Mouse (Mus musculus) intestine, embryonic 15.5 days (tissue): ENCODE measurements around the gene Gm10338. TPM values are rescaled to one million over a fixed set of nuclear protein-coding genes. Genes with fewer than 3 reads are reported as not detected.
A peak's percentile ranks its signal among the peaks of the same experiment; 100 is the strongest.
"Not testable (repeated sequence)": the region's sequence is repeated elsewhere in the genome, so short reads cannot be mapped to it uniquely, and the experiment has no call there.

Experiments
- ATAC-seq: fragments of 200-750 bp; cut with Nextera tagmentation; 2 replicates; pipeline ENCODE4 v1.8.0; 2017; ENCODE audit warnings: moderate TSS enrichment, moderate library complexity
- H3K27ac ChIP-seq: fragments of 300-500 bp; sonication (generic); 2 replicates; pipeline ENCODE4 v1.5.1; 2015; ENCODE audit warnings: mild to moderate bottlenecking, inconsistent platforms
- H3K27me3 ChIP-seq: fragments of 300-500 bp; sonication (generic); replicated peaks from 2 replicates; pipeline ENCODE4 v1.6.1; 2015; ENCODE audit warnings: inconsistent platforms
- H3K36me3 ChIP-seq: fragments of 300-500 bp; sonication (generic); 2 replicates; pipeline ENCODE4 v1.6.1; 2015; ENCODE audit warnings: inconsistent platforms
- H3K4me1 ChIP-seq: fragments of 300-500 bp; sonication (generic); replicated peaks from 2 replicates; pipeline ENCODE4 v1.6.1; 2015; ENCODE audit warnings: inconsistent platforms
- H3K4me2 ChIP-seq: fragments of 300-500 bp; sonication (generic); replicated peaks from 2 replicates; pipeline ENCODE4 v1.6.1; 2015; ENCODE audit warnings: mild to moderate bottlenecking, inconsistent platforms
- H3K4me3 ChIP-seq: fragments of 300-500 bp; sonication (generic); replicated peaks from 2 replicates; pipeline ENCODE4 v1.5.1; 2015; ENCODE audit warnings: inconsistent platforms
- H3K9ac ChIP-seq: fragments of 300-500 bp; sonication (generic); 2 replicates; pipeline ENCODE4 v1.6.1; 2015; ENCODE audit warnings: inconsistent platforms
- H3K9me3 ChIP-seq: fragments of 300-500 bp; sonication (generic); 2 replicates; pipeline ENCODE4 v1.6.1; 2016; ENCODE audit warnings: inconsistent platforms
- WGBS: fragments of 180-500 bp; shearing (Covaris S2); methylation state at CpG from one replicate; pipeline ENCODE4 v1.1.7; 2015; 5-methylcytosine and 5-hydroxymethylcytosine counted together
- polyA plus RNA-seq: library from polyadenylated mRNA; unstranded; fragments of >200 nt; fragmentation: Nextera tagmentation; extraction: Ambion mirVana; gene quantifications from 2 replicates; pipeline ENCODE4 v1.2.1, GENCODE M21; 2015

Gene Gm10338
- polyA plus RNA-seq = not detected in 2 replicates

- not testable (repeated sequence) for H3K9me3 ChIP-seq, ATAC-seq, H3K4me1 ChIP-seq, H3K4me3 ChIP-seq, H3K36me3 ChIP-seq, H3K27me3 ChIP-seq, H3K4me2 ChIP-seq, H3K27ac ChIP-seq, H3K9ac ChIP-seq
- no CpG with 5 or more reads among the region's 2 CpGs for WGBS
Measured at GRCm38 (mm10) chr14:7595492-7595891, at the start of gene Gm10338. TSS of gene Gm10338 (minus strand) at chr14:7595592.

- not testable (repeated sequence) for H3K36me3 ChIP-seq, H3K4me3 ChIP-seq, H3K4me1 ChIP-seq, H3K9ac ChIP-seq, H3K27me3 ChIP-seq, H3K9me3 ChIP-seq, H3K4me2 ChIP-seq, ATAC-seq, H3K27ac ChIP-seq
- no CpG with 5 or more reads among the region's 2 CpGs for WGBS
Measured at GRCm38 (mm10) chr14:7643872-7644271, 48.5 kb upstream of the Gm10338 start, which contains the start of gene Gm10128. TSS of gene Gm10128 (minus strand) at chr14:7643972.

GRCm38 (mm10) chr14:7568382-7568781 is 27.0 kb downstream of the Gm10338 start, which contains the start of gene Gm3558:
TSS of gene Gm3558 (minus strand) at chr14:7568566.
- not testable (repeated sequence) for H3K4me1 ChIP-seq, H3K36me3 ChIP-seq, H3K9ac ChIP-seq, H3K9me3 ChIP-seq, H3K27me3 ChIP-seq, H3K27ac ChIP-seq, ATAC-seq
- Histone ChIP-seq H3K4me3 (peak within 1 kb of the TSS; percentile 42), H3K4me2 (peak within 1 kb of the TSS; percentile 76)
- 0% methylated on average over 3 of the region's 34 CpGs for WGBS

- H3K9me3 ChIP-seq = not testable (repeated sequence)
Measured at GRCm38 (mm10) chr14:7567890-7568289, 27.5 kb downstream of the Gm10338 start.

GRCm38 (mm10) chr14:7567266-7567665 is 28.1 kb downstream of the Gm10338 start:
- under 1% methylated on average over 7 of the region's 9 CpGs for WGBS
- H3K4me2 ChIP-seq, H3K4me1 ChIP-seq, ATAC-seq, H3K36me3 ChIP-seq, H3K27me3 ChIP-seq, H3K27ac ChIP-seq, H3K4me3 ChIP-seq, H3K9ac ChIP-seq, H3K9me3 ChIP-seq: not testable (repeated sequence)

More at GRCm38 (mm10) chr14:7567890-7568289, 27.5 kb downstream of the Gm10338 start:
- H3K27me3 ChIP-seq, H3K27ac ChIP-seq, H3K36me3 ChIP-seq, ATAC-seq, H3K4me1 ChIP-seq, H3K9ac ChIP-seq: not testable (repeated sequence)
- Histone ChIP-seq H3K4me2 (peak overlapping the region; percentile 76), H3K4me3 (peak overlapping the region; percentile 42)
- WGBS = 2% methylated on average over 19 of the region's 27 CpGs

Other genes with a start within 250 kb of the Gm10338 start
- gene Gm8374, start 230.5 kb downstream of the Gm10338 start, polyA plus RNA-seq = not detected in 2 replicates
- gene Gm3755, start 144.7 kb downstream of the Gm10338 start, polyA plus RNA-seq = not detected in 2 replicates
- gene Gm3752, start 111.8 kb downstream of the Gm10338 start, polyA plus RNA-seq = 0.69 TPM in 1 of 2 replicates, not detected in the other
- 0.25 and 0.53 TPM in 2 replicates for gene Gm3558, start 27.0 kb downstream of the Gm10338 start, polyA plus RNA-seq
- not detected in 2 replicates for gene Gm10128, start 48.4 kb upstream of the Gm10338 start, polyA plus RNA-seq
- gene Gm26661, start 196.0 kb upstream of the Gm10338 start, polyA plus RNA-seq = not detected in 2 replicates
- 17.4 and 18.4 TPM in 2 replicates for gene Flnb, start 222.4 kb upstream of the Gm10338 start, polyA plus RNA-seq